Mouse (Mus musculus) ES-E14 (cell line): ENCODE results near the gene Mapkapk3. TPM values are rescaled to one million over a fixed set of nuclear protein-coding genes. Genes with fewer than 3 reads are reported as not detected.
A peak's percentile ranks its signal among the peaks of the same experiment; 100 is the strongest.

Source experiments
- DNase-seq: peaks from one replicate; pipeline ENCODE4 v3.0.0-alpha.2; 2013; ENCODE audit warnings: low read depth, low spot score
- H3K27ac ChIP-seq: 2 replicates; pipeline ENCODE4 v1.5.1; 2012; ENCODE audit warnings: low read depth, mild to moderate bottlenecking, low read length, moderate library complexity, mixed read lengths; ENCODE audit not compliant: poor library complexity, insufficient read depth, severe bottlenecking
- H3K36me3 ChIP-seq: 2 replicates; pipeline ENCODE4 v1.6.1; 2012; ENCODE audit warnings: mild to moderate bottlenecking, low read length, moderate library complexity, mixed read lengths; ENCODE audit not compliant: control insufficient read depth, poor library complexity, insufficient read depth, severe bottlenecking
- H3K4me1 ChIP-seq, 2 experiments: fragments of 150-350 bp in 1 of 2; sonication (generic) in 1 of 2; 2 replicates each; pipeline ENCODE4 v1.6.1; 2012; ENCODE audit warnings: low read length in 2 of 2, mild to moderate bottlenecking in 1 of 2, mixed read lengths in 1 of 2; ENCODE audit not compliant: control insufficient read depth in 2 of 2, insufficient read depth in 2 of 2, poor library complexity in 1 of 2
- H3K4me3 ChIP-seq, 2 experiments: fragments of 150-350 bp in 1 of 2; sonication (generic) in 1 of 2; 2 replicates each; pipeline ENCODE4 v1.5.1; 2012; ENCODE audit warnings: low read length in 2 of 2, low read depth in 1 of 2, mild to moderate bottlenecking in 1 of 2, mixed read lengths in 1 of 2; ENCODE audit not compliant: insufficient read depth in 1 of 2, poor library complexity in 1 of 2, severe bottlenecking in 1 of 2
- H3K9ac ChIP-seq: 2 replicates; pipeline ENCODE4 v1.6.1; 2012; ENCODE audit warnings: low read depth, mild to moderate bottlenecking, low read length, mixed read lengths; ENCODE audit not compliant: poor library complexity, insufficient read depth, severe bottlenecking
- H3K9me3 ChIP-seq: fragments of 150-350 bp; sonication (generic); 2 replicates; pipeline ENCODE4 v1.6.1; 2012; ENCODE audit warnings: low read depth, mild to moderate bottlenecking, low read length; ENCODE audit not compliant: control insufficient read depth, insufficient read depth
- CHD2 ChIP-seq: IDR thresholded peaks from 2 replicates; pipeline ENCODE4 v1.6.1; 2014; ENCODE audit warnings: mild to moderate bottlenecking, low read depth, low read length, inconsistent platforms
- HCFC1 ChIP-seq: IDR thresholded peaks from 2 replicates; pipeline ENCODE4 v1.6.1; 2012; ENCODE audit warnings: low read length, inconsistent platforms, borderline replicate concordance; ENCODE audit not compliant: insufficient read depth
- MAFK ChIP-seq: IDR thresholded peaks from 2 replicates; pipeline ENCODE4 v1.6.1; 2014; ENCODE audit warnings: mild to moderate bottlenecking, low read depth, low read length, inconsistent platforms; ENCODE audit not compliant: insufficient read depth
- ZC3H11A ChIP-seq: IDR thresholded peaks from 2 replicates; pipeline ENCODE4 v1.6.1; 2012; ENCODE audit warnings: low read depth, mild to moderate bottlenecking, inconsistent platforms, low read length, borderline replicate concordance
- ZNF384 ChIP-seq: IDR thresholded peaks from 2 replicates; pipeline ENCODE4 v1.6.1; 2012; ENCODE audit warnings: low read depth, low read length, inconsistent platforms
- in situ Hi-C, 2 experiments: fragments of 600-800 bp; cut with MboI; formaldehyde crosslinking; loops; one replicate each; pipeline ENCODE4 v1.15.1; 2025; ENCODE audit warnings: low sequenced_read_pairs in 2 of 2, inconsistent platforms in 1 of 2; ENCODE audit not compliant: unreplicated experiment in 2 of 2
- total RNA-seq: library from RNA; depleted of rRNA; stranded (reverse); fragments of 300-350 nt; gene quantifications from 2 replicates; pipeline ENCODE4 v1.2.3, GENCODE M21; 2012; rRNA removed

The Mapkapk3 gene
- total RNA-seq, 1 experiment: 25.7 TPM

DNA sequence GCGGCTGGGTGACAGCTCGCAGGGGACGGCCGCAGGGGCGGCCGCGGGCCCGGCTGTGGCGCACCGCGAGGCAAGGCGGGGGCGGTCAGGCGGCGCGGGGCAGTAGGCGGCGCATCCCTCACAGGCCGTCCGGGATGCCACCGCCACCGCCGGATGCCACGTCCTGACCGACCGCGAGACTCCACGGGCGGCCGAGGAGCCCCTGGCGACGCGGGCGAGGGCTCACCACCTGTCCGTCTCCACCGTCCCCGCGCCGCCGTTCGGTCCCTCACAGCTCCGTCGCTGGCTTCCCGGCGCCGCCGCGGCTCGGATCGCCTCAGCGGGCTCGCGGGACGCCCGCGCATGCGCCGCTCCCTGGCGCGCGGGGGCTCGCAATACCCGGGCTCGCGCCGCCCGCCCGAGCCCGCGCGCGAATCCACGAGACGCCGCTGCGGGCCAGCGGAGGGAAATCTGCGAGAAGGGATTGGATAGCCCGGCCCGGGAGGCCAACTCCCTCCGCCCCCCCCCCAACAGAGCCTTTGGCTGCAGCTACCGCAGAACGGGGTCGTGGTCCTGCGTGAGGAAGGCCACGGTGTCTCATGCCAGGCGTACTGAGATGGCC lies 58.0 kb downstream of the Mapkapk3 start, which contains the start of gene Dock3:
Gene Dock3 (minus strand): TSS at position 371 of the 601 bp plus-strand sequence.
- in situ Hi-C loops: no loop called here
- H3K9ac ChIP-seq: peak within 1 kb of the TSS; percentile 84
- H3K9me3 ChIP-seq: no peaks in the 10 kb centered on the region; the same call in 1 of the 2 replicates
- TF ChIP-seq MAFK: no peak
- no peak for TF ChIP-seq ZC3H11A
- no peak for TF ChIP-seq CHD2
- no peak for TF ChIP-seq ZNF384
- no peak for TF ChIP-seq HCFC1
- H3K4me1 ChIP-seq: no peaks in the 10 kb centered on the region
- H3K27ac ChIP-seq: no peak within 1 kb of the TSS
- H3K36me3 ChIP-seq: no peaks in the 10 kb centered on the region
- DNase-seq: peak; percentile 33
- H3K4me3 ChIP-seq: peak within 1 kb of the TSS; percentile 85

DNA sequence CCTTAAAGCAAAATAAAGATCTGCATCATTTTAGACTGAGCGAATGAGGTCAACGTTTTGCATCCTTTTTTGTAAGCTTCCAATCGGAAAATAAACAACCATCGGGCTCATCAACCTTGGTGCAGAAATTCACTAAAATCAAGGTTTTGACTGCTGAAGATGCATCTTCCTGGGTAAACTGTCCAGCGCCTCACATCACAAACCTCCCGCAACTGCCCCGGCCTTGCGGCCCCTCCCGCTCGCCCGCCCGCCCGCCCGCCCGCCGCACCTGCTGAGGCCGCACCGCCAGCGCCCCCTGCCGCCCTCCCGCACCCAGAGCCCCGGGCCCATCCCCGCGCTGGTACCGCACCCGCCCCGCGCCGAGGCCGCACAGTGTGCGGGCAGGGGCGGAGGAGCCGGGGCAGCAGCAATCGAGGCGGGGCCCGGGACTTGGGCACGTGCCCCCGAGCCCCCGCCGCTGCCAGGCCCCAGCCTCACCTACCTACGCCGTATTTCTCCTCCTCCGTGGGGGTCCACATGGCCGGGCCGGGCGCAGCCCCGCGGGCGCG lies 58.6 kb downstream of the Mapkapk3 start:
- no peaks in the 10 kb centered on the region for H3K36me3 ChIP-seq
- DNase-seq: no peak
- peak overlapping the region; percentile 84 for H3K9ac ChIP-seq
- no peak for TF ChIP-seq ZC3H11A
- no peak for TF ChIP-seq CHD2
- TF ChIP-seq HCFC1: no peak
- no peak for TF ChIP-seq MAFK
- TF ChIP-seq ZNF384: no peak
- peak overlapping the region; percentile 85 for H3K4me3 ChIP-seq
- no peaks in the 10 kb centered on the region; the same call in 1 of the 2 replicates for H3K9me3 ChIP-seq
- no peaks in the 10 kb centered on the region for H3K4me1 ChIP-seq
- H3K27ac ChIP-seq: no peak overlapping the region
- in situ Hi-C loops: no loop called here

DNA sequence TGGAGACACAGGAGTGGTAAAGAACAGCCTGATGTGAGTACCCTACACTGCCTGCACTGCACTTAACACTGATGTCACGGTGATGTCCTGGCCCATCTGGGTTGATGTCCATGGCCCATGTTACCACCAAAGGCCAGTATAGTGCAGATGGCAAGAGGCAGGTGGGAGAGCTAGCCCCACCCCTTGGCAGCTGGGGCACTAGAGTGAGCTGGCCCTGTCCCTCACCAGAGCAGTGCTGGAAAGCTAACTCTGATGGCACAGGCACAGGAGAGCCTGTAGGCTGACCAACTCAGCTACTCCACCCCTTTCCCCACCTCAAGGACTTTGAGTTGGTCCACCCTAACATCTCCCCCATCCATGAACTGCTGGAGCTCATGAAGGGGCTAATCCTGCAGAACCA lies 65.1 kb downstream of the Mapkapk3 start:
- Histone ChIP-seq H3K9me3 (no peaks in the 10 kb centered on the region; the same call in 1 of the 2 replicates), H3K4me1 (no peaks in the 10 kb centered on the region), H3K4me3 (no peak overlapping the region), H3K36me3 (no peaks in the 10 kb centered on the region), H3K9ac (no peak overlapping the region), H3K27ac (no peak overlapping the region)
- in situ Hi-C loops: no loop called here
- no peak for TF ChIP-seq MAFK
- no peak for TF ChIP-seq CHD2
- no peak for DNase-seq

Other genes with a start within 250 kb of the Mapkapk3 start
- 3.3 TPM in 2 replicates for gene Dock3, start 58.0 kb downstream of the Mapkapk3 start, total RNA-seq
- gene Cish, start 6.1 kb upstream of the Mapkapk3 start, total RNA-seq: 1.5 and 2.5 TPM in 2 replicates
- 29.1 and 41.3 TPM in 2 replicates for gene Hemk1, start 48.5 kb upstream of the Mapkapk3 start, total RNA-seq
- 0.45 and 0.95 TPM in 2 replicates for gene 6430571L13Rik, start 50.7 kb upstream of the Mapkapk3 start, total RNA-seq
- 0.85 and 2.4 TPM in 2 replicates for gene Cacna2d2, start 109.7 kb upstream of the Mapkapk3 start, total RNA-seq
- 42.3 and 64.3 TPM in 2 replicates for gene Tmem115, start 244.1 kb upstream of the Mapkapk3 start, total RNA-seq